Mouse (Mus musculus) kidney, postnatal 25 days (tissue): ENCODE results near the gene Ethe1.
"Not testable (repeated sequence)": the region's sequence is repeated elsewhere in the genome, so short reads cannot be mapped to it uniquely, and the experiment has no call there.

Experiments used
- DNase-seq, 2 experiments: peaks; one replicate each; pipeline ENCODE4 v3.0.0; 2021; ENCODE audit warnings: mixed read lengths in 2 of 2

The Ethe1 gene

DNA sequence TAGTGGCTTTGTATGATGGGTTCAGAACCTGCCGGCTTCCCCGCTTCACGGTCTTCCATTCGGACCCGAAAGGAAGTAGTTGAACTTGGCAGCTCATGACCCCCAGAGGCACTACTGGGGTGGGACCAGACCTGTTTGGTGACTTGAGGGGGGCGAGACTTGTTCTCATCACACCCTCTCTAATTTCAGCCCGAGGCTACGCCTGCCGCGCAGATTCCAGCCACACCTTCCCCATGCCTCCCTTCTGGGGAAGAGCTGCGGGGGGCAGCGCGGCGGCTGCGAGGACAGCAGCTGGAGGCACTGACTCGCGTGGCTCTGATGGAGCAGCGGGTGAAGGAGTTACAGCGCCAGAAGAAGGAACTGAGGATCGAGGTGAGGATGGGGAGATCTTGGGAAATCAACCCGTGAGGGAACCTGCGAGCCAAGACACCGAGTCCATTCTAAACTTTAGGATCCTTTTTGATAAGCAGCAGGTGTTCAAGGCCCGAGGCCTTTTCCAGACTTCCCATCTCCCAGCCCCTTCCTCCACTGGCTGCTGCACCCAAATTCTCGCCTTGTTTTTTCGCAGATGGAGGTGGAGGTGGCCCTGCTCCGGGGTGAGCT lies 25.1 kb downstream of the Ethe1 start:
- DNase-seq: no peak

DNA sequence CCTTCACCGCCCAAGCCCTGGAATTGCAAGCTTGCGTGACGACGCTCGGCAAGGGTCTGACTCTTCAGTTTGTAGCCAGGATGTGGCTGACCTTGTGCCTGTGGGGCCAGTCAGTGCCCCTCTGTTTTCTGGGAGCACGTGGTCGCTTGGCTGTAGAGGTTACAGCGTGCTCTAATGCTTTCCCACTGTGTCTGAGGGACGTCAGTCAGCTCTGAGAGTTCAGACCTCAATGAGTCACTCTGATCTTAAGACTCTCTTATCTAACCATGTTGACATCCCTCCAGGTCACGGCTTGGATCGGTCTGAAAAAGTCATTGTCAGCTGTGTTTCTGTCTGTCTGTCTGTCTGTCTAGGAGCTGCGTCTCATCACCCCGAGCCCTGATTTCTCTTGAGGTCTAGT lies 27.5 kb downstream of the Ethe1 start:
- DNase-seq: no peak

DNA sequence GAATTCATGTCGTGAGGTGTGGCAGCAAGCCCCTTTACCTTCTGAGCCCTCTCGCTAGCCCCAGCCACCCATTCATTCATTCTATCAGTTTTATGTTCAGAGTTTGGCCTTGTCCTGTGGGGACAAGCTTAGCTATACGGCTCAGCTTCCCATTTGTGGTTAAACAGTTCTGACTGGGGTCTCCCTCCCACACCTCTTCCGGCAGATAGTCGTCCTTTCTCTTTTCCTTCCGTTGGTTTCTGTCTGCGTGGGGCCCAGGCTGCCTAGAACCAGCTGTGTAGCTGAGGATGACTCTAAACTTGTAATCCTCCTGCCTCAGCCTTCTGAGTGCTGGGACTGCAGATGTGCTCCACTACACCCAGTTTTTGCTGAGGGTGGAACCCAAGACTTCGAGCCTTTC lies 30.4 kb downstream of the Ethe1 start:
- no peak for DNase-seq

DNA sequence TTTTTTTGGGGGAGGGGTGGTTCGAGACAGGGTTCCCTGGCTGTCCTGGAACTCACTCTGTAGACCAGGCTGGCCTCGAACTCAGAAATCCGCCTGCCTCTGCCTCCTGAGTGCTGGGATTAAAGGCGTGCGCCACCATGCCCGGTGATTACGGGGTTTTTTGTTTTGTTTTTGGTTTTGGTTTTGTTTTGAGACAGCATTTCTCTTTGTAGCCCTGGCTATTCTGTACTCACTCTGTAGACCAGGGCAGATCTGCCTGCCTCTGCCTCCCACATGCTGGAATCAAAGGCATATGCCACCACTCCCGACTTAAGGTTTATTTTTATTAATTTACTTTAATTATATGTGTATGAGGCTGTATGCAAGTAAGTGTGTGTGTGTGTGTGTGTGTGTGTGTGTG lies 31.0 kb downstream of the Ethe1 start:
- not testable (repeated sequence) for DNase-seq

DNA sequence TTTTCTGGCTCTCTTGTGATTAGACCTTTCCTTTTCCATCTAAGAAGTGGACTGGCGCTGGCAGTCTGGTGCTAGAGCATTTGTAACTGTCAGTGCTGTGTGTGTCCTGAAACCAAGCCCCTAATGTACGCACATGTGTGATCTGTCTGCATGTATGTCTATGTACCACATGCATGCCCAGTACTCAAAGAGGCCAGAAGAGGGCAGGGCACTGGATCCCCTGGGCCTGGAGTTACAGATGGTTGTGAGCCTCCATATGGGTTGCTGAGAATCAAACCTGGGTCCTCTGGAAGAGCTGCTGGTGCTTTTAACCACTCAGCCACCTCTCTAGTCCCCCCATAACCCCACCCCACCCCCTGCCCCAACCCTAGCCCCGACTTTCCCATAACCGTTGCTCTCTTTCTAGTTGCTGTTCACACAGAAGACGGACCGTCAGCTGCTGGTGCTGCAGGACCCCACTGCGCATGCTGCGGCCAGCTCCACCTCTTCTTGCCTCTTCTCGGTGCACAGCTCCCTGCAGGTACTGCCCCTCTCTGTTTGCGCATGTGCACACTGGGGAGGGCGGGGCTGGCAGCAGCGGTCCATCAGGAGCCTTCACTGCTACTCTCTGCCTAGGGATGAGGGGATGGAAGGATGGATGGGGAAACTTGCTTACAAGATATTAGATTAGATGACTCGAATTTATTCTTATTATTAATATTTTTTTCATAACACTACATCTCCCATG lies 32.5 kb downstream of the Ethe1 start:
- DNase-seq: no peak

DNA sequence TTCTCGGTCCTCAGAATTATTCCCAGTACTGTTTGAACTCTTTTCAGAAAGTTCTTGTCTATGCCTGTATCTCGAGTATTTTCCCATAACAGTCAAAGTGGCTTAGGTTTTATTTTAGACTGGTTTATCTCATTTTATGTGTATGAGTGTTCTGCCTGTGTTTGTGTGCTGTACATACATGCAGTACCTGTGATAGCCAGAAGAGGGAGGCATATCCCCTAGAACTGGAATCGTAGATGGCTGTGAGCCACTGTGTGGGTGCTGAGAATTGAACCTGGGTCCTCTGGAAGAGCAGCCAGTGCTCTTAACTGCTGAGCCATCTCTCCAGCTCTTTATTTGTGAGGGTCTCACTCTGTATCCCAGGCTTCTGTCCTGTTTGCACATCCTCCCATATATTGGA lies 33.9 kb downstream of the Ethe1 start:
- no peak for DNase-seq

DNA sequence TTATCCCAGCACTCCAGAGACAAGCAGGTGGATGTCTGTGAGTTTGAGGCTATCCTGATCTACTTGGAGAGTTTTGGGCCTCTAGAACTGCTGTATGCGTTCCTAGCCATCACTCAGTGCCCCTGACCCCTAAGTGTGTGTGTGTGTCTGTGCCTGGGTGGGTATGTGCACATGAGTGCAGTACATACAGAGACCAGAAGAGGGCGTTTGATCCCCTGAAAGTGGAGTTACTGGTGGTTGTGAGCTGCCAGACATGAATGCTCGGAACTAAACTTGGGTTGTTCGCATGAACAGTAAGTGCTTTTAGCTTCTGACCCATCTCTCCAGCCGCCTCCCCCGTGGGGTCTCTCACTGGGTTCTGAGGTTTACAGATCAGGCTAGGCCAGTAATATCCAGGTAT lies 35.6 kb downstream of the Ethe1 start:
- no peak for DNase-seq

DNA sequence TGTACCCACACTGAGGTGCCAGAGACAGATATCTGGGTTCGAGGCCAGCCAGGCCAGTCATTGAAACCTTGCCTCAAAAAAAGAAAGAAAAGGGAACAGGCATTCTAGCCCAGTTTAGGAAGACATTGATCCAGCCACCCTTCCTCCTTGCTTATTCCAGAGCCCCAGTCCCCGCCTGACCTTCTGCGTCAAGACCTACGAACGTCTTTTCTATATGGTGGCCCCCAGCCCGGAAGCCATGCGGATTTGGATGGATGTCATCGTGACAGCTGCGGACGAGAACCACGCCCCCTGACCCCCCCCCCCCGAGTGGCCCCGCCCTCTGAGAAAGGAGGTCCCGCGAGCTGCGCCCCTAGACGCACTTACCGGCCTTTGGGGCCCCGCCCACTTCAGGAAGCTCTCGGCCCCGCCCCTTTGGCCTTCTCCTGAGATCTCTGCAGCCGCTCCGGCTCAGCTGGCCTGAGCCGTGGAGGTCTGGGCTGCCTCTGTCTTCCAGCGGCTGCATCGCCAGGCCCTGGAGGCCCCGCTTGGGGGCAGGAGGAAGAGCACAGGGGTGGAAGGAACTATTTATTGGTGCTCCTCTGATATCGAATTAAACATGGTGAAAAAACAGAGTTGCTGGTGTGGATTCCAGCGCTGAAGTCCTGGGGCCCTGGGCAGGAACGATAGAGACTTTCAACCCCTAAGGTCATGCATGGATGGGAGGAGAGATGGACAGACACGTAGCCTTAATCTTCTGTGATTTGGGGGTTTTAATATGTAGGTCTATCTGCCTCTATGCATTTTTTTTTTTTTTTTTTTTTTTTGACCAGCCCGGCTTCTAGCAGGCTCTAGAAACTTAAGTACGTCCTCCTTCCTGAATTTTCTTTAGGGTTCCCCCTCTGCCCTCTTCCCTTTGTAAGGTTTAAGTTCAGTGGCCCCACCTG lies 41.6 kb downstream of the Ethe1 start:
- peak; percentile 89 to 92 for DNase-seq

DNA sequence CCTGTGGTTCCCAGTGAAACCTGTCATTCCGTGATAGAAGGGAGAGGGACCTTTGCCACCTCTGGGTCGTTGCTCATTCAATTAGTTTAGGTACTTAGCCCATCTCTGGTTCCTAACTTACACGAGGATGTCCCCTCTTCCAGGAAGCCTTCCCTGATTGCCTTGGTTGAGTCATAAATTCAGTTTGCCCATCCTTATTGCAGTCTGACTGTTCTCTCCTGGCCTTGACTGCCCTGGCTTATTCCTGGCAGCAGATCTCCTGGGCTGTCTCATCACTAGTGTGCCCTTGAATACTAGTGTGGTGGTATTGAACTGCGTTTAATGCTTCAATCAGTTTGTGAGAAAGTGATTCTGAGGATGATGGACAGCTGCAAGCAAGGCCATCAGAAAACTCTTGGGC lies 42.3 kb downstream of the Ethe1 start:
- no peak for DNase-seq

DNA sequence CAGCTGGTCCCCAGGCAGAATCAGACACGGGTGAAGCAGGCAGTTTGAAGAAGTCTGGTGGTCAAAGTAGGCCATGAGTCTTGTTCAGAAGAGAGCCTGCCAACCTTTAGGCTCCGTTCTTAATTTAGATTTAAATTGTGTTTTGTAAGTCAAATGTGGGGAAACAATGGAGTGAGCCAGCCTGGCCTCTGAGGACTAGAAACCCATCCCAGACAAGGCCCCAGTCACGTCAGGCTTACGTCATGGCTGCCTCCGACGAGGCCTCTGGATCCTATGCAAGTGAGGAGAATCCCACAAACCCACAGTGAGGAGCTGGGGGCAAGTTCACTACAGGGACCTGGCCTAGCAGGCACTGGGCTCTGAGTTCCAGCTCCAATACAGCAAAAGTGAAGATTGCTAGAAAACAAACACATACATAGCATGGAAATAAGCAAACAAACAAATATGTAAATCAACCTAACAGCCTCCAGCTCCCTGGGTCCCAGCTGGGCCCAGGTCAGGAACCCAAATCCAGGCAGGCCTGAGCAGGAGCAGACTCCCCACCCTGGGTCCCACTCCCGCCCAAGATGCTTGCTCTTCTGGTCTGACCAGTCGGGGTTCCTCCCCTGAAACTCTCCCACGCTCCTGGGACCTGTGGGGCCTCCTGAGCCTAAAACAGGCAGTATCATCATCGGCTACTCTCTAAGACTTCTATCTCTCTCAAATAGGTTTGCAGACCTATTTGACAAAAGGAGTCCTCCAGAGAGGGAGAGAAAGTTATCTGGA lies 43.0 kb downstream of the Ethe1 start:
- no peak for DNase-seq

DNA sequence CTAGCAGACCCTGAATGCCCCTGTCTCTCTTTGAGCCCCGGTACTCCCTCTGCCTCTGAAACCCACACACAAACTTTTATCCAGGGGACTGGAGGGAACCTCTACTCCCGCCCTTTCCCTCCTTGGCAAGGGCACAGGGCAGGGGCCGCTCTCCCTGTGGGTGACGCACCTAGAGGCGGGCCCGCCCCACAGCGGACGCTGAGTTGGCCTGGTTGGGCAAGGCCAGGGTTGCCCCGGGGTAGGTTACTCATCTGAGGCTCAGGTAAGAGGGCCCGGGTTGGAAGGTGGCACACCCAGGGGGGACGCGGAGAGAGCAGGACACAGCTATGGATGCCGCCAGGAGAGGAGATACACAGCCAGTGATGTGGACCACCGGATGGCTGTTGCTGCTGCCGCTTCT lies 48.9 kb downstream of the Ethe1 start, which contains the start of gene Lypd3:
Lypd3 (plus strand) TSS at position 287 of the 400 bp plus-strand sequence.
- DNase-seq: no peak

DNA sequence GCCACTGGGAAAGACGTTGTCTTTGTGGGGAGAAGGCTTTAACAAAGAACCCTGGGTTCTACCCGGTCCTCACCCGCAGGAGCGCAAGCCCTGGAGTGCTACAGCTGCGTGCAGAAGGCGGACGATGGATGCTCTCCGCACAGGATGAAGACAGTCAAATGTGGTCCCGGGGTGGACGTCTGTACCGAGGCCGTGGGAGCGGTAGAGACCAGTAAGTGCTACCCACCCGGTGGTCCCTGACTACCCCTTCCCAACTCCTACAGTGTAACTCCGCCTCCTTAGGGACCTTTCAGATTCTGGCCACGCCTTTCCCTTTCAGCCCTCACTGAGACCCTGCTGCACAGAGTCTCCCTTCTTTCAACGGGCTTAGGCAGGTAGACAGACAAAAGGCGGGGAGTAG lies 49.7 kb downstream of the Ethe1 start:
- no peak for DNase-seq

DNA sequence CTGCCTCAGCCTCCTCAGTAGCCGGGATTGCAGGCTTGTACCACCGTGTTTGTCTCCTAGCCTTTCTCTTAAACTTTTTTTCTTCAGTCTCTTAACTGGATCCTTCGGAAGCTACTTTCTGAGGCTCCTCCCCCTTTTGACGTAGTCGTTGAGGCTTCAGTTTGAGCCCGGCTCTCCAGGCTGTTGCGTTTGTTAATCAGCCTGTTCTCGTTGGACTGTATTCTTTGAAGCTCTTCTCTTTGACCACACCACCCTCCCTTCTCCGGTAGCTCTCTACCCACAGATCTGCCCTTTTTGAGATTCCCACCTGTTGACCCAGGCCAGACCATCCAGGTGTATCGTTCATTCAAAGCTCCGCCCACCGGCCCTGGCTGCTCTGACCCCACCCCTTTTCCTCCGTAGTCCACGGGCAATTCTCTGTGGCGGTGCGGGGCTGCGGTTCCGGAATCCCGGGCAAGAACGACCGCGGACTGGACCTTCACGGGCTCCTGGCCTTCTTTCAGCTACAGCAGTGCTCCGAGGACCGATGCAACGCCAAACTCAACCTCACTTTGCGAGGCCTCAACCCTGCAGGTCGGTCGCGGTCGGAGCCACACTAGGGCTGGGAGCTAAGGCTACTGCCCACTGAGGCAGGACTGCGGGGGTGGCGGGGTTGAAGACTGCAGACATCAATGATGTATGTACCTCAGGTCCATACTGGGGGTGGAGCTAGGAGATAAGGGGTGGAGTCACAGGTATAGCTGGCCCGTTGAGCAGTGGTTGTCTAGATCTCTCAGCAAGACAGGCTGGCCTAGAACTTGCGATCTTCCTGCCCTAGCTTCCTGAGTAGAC lies 50.9 kb downstream of the Ethe1 start:
- DNase-seq: peak in 1 of 2 experiments; percentile 48

DNA sequence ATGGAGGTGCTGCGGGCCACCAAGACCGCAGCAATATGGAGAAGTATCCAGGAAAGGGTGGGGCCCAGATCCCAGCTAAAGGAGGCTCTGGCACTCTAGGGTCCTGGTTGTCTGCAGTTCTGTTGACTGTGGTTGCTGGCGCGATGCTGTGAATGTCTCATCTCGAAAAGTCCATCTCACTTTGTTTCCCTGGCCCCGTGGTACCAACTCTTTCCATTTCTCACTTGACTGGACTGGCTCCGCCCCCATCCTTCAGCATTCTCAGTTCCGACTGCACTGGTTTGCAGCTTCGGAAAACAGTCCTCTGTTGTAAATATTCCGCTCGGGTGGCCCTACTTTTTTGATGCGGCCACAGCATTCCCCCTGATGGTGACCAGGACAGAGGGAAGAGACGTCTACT lies 53.1 kb downstream of the Ethe1 start:
- peak in 1 of 2 experiments; percentile 21 for DNase-seq

DNA sequence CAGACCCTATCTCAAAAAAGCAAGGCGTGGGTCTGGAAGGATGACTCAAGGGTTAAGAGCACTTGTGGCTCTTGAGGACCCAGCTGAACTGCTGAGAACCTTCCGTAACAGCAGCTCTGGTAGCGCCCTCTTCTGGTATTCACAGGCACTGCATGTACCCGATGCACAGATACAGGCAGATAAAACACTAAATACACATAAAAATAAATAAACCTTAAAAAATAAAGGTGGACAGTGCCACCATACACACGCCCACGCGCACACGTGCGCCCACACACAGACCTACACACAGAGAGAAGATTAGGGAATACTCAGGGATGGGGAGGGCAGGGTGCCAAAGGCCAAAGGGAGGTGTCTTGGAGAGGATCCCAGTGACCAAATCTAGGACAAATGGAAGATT lies 55.1 kb downstream of the Ethe1 start:
- peak; percentile 67 to 76 for DNase-seq

DNA sequence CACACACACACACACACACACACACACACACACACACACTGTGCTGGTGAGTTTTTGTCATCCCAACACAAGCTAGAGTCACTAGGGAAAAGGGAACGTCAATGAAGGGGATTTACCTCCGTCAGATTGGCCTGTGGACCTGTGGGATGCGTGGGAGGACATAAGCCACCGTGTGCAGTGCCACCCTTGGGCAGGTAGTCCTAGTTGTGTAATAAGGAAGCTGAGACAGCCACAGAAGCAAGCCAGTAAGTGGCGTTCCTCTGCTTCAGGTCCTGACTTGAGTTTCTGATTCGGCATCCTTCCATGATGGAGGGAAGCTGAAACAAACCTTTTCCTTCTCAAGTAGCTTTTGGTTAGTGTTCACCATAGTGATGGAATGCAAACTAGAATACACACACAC lies 57.1 kb downstream of the Ethe1 start:
- no peak for DNase-seq

DNA sequence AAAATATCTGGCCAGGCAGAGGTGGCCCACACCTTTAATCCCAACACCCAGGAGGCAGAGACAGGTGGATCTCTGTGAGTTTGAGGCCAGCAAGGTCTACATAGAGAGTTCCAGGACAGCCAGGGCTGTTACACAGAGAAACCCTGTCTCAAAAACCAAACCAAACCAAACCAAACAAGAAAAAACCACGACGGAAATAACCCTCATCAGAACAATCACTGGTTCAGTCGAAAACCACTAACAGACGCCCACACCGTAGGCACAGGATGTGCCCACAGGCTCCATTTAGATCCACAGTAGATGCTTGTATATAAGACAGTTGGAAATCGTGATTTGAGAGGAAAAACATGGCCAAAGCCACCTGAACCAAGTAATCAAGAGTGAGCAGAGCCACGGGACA lies 57.7 kb downstream of the Ethe1 start:
- DNase-seq: no peak

DNA sequence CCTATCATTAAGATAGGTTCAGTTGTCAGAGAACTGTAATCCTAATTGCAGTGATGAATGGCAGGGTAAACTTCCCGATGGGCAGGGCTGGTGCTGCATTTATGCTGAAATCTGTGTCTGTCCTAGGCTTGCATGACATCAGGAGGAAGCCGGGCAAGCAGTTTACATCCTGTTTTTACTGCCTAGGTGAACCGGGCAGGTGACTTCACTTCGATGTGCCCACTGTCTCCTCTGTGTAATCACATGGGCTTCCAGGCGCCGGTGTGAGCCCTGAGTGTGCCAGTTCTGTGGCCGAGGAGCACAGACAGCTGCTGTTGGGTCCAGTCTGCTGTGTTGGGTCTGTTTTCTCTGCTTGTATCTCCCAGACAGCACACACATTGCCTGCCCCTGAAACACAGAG lies 59.1 kb downstream of the Ethe1 start:
- no peak for DNase-seq

DNA sequence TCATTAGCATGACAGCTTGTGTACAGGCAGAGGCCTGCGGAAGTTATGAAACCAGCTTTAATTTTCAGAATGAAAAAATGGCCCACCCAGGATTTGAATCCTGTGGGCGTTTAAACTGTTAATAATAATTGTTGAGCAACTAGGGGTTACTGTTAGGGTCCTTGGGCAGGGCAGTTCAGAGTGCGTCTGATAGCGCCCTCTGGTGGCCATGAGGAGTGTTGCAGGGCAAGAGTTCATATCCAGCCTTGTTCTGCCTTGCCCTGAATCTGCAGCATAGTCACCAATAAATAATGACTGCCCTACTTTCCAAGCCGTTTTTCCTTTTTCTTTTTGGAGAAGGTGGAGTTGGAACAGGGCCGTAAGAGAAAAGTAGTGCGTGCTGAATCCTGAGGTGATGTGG lies 66.3 kb downstream of the Ethe1 start:
- peak; percentile 64 to 74 for DNase-seq
